Mouse (Mus musculus) neural tube, embryonic 13.5 days (tissue): Measurements from ENCODE around the gene Hist2h2ac. TPM values are rescaled to one million over a fixed set of nuclear protein-coding genes. Genes with fewer than 3 reads are reported as not detected.

Experiments
- ATAC-seq: fragments of 200-750 bp; cut with Nextera tagmentation; 2 replicates; pipeline ENCODE4 v1.8.0; 2017; ENCODE audit warnings: low read depth, mild to moderate bottlenecking, moderate TSS enrichment, moderate library complexity
- H3K27ac ChIP-seq: fragments of 300-500 bp; sonication (generic); replicated peaks from 2 replicates; pipeline ENCODE4 v1.5.1; 2015; ENCODE audit warnings: moderate library complexity, mild to moderate bottlenecking, inconsistent platforms
- H3K27me3 ChIP-seq: fragments of 300-500 bp; sonication (generic); 2 replicates; pipeline ENCODE4 v1.6.1; 2015; ENCODE audit warnings: mild to moderate bottlenecking, inconsistent platforms
- H3K36me3 ChIP-seq: fragments of 300-500 bp; sonication (generic); 2 replicates; pipeline ENCODE4 v1.6.1; 2015; ENCODE audit warnings: mild to moderate bottlenecking, inconsistent platforms
- H3K4me1 ChIP-seq: fragments of 300-500 bp; sonication (generic); replicated peaks from 2 replicates; pipeline ENCODE4 v1.6.1; 2015; ENCODE audit warnings: inconsistent platforms
- H3K4me2 ChIP-seq: fragments of 300-500 bp; sonication (generic); 2 replicates; pipeline ENCODE4 v1.6.1; 2015; ENCODE audit warnings: inconsistent platforms, mild to moderate bottlenecking, moderate library complexity
- H3K4me3 ChIP-seq: fragments of 300-500 bp; sonication (generic); 2 replicates; pipeline ENCODE4 v1.5.1; 2015; ENCODE audit warnings: mild to moderate bottlenecking, inconsistent platforms
- H3K9ac ChIP-seq: fragments of 300-500 bp; sonication (generic); 2 replicates; pipeline ENCODE4 v1.6.1; 2015; ENCODE audit warnings: moderate library complexity, mild to moderate bottlenecking, inconsistent platforms
- H3K9me3 ChIP-seq: fragments of 300-500 bp; sonication (generic); 2 replicates; pipeline ENCODE4 v1.6.1; 2016; ENCODE audit warnings: inconsistent platforms
- WGBS: fragments of 180-500 bp; shearing (Covaris S2); methylation state at CpG from one replicate; pipeline ENCODE4 v1.1.7; 2015; 5-methylcytosine and 5-hydroxymethylcytosine counted together
- polyA plus RNA-seq: library from polyadenylated mRNA; unstranded; fragments of >200 nt; fragmentation: Nextera tagmentation; extraction: Ambion mirVana; gene quantifications from 2 replicates; pipeline ENCODE4 v1.2.1, GENCODE M21; 2015

Hist2h2ac gene
- polyA plus RNA-seq, 1 experiment from 2014 or later, result 2.1 TPM

GRCm38 (mm10) chr3:96262216-96262875 lies 41.7 kb upstream of the Hist2h2ac start:
- WGBS, result 1% methylated on average over 19 of the region's 19 CpGs

GRCm38 (mm10) chr3:96261623-96262022 lies 40.9 kb upstream of the Hist2h2ac start:
- WGBS, result 66% methylated on average over 3 of the region's 3 CpGs

More at GRCm38 (mm10) chr3:96262216-96262875, 41.7 kb upstream of the Hist2h2ac start:
- no peaks in the 10 kb centered on the region for H3K36me3 ChIP-seq
- peak overlapping the region; percentile 90 for H3K9ac ChIP-seq
- H3K4me3 ChIP-seq, result peak overlapping the region; percentile 61
- no peaks in the 10 kb centered on the region for H3K9me3 ChIP-seq
- H3K4me1 ChIP-seq, result peaks cover 30% of the 10 kb centered on the region
- H3K4me2 ChIP-seq, result peak overlapping the region; percentile 83
- no peaks in the 10 kb centered on the region for H3K27me3 ChIP-seq
- H3K27ac ChIP-seq, result peak overlapping the region; percentile 98
- ATAC-seq, result peak; percentile 73

GRCm38 (mm10) chr3:96260220-96260619 lies 39.5 kb upstream of the Hist2h2ac start:
- H3K9me3 ChIP-seq, result no peaks in the 10 kb centered on the region
- no peak overlapping the region for H3K9ac ChIP-seq
- peaks cover 30% of the 10 kb centered on the region for H3K4me1 ChIP-seq
- H3K4me3 ChIP-seq, result no peak overlapping the region
- no peak for ATAC-seq
- H3K4me2 ChIP-seq, result no peak overlapping the region
- no peaks in the 10 kb centered on the region for H3K36me3 ChIP-seq
- no peak overlapping the region for H3K27ac ChIP-seq
- WGBS, result 91% methylated on average over 5 of the region's 5 CpGs
- H3K27me3 ChIP-seq, result no peaks in the 10 kb centered on the region

More at GRCm38 (mm10) chr3:96261623-96262022, 40.9 kb upstream of the Hist2h2ac start:
- Histone ChIP-seq H3K4me3 (peak overlapping the region; percentile 61), H3K27ac (peak overlapping the region; percentile 98), H3K9me3 (no peaks in the 10 kb centered on the region), H3K4me2 (peak overlapping the region; percentile 83), H3K9ac (peak overlapping the region; percentile 90), H3K4me1 (peaks cover 30% of the 10 kb centered on the region), H3K36me3 (no peaks in the 10 kb centered on the region), H3K27me3 (no peaks in the 10 kb centered on the region)
- ATAC-seq, result no peak

GRCm38 (mm10) chr3:96257190-96257589 lies 36.5 kb upstream of the Hist2h2ac start:
- 85% methylated on average over 3 of the region's 3 CpGs for WGBS

GRCm38 (mm10) chr3:96255926-96256593 lies 35.4 kb upstream of the Hist2h2ac start:
- H3K9ac ChIP-seq, result no peak overlapping the region
- no peak overlapping the region for H3K27ac ChIP-seq
- H3K9me3 ChIP-seq, result no peaks in the 10 kb centered on the region
- no peaks in the 10 kb centered on the region for H3K27me3 ChIP-seq
- ATAC-seq, result no peak
- H3K4me2 ChIP-seq, result no peak overlapping the region
- H3K4me1 ChIP-seq, result no peaks in the 10 kb centered on the region
- H3K4me3 ChIP-seq, result no peak overlapping the region
- no peaks in the 10 kb centered on the region for H3K36me3 ChIP-seq
- 79% methylated on average over 5 of the region's 5 CpGs for WGBS

More at GRCm38 (mm10) chr3:96257190-96257589, 36.5 kb upstream of the Hist2h2ac start:
- Histone ChIP-seq H3K36me3 (no peaks in the 10 kb centered on the region), H3K27me3 (no peaks in the 10 kb centered on the region), H3K4me2 (no peak overlapping the region), H3K27ac (no peak overlapping the region), H3K9me3 (no peaks in the 10 kb centered on the region), H3K4me1 (peaks cover 11% of the 10 kb centered on the region), H3K4me3 (no peak overlapping the region), H3K9ac (no peak overlapping the region)
- ATAC-seq, result no peak

GRCm38 (mm10) chr3:96254683-96255355 lies 34.1 kb upstream of the Hist2h2ac start:
- WGBS, result 46% methylated on average over 10 of the region's 10 CpGs
- no peak for ATAC-seq
- no peak overlapping the region for H3K4me2 ChIP-seq

GRCm38 (mm10) chr3:96251787-96252186 lies 31.1 kb upstream of the Hist2h2ac start:
- H3K27ac ChIP-seq, result no peak overlapping the region
- H3K9ac ChIP-seq, result no peak overlapping the region
- H3K4me2 ChIP-seq, result no peak overlapping the region
- H3K4me3 ChIP-seq, result no peak overlapping the region
- H3K4me1 ChIP-seq, result peaks cover 21% of the 10 kb centered on the region
- H3K36me3 ChIP-seq, result no peaks in the 10 kb centered on the region
- WGBS, result 94% methylated on average over 3 of the region's 3 CpGs
- H3K9me3 ChIP-seq, result no peaks in the 10 kb centered on the region
- no peaks in the 10 kb centered on the region for H3K27me3 ChIP-seq
- ATAC-seq, result no peak

More at GRCm38 (mm10) chr3:96254683-96255355, 34.1 kb upstream of the Hist2h2ac start:
- Histone ChIP-seq H3K27ac (no peak overlapping the region), H3K4me3 (no peak overlapping the region), H3K9me3 (no peaks in the 10 kb centered on the region), H3K4me1 (no peaks in the 10 kb centered on the region), H3K9ac (0 out of 2 replicates have a peak overlapping the region, but pooled peaks have one; percentile 17), H3K36me3 (no peaks in the 10 kb centered on the region), H3K27me3 (no peaks in the 10 kb centered on the region)

GRCm38 (mm10) chr3:96250890-96251289 lies 30.2 kb upstream of the Hist2h2ac start:
- no peak overlapping the region for H3K4me3 ChIP-seq
- 54% methylated on average over 3 of the region's 3 CpGs for WGBS
- H3K36me3 ChIP-seq, result no peaks in the 10 kb centered on the region
- no peak for ATAC-seq
- H3K27ac ChIP-seq, result no peak overlapping the region
- H3K4me2 ChIP-seq, result no peak overlapping the region
- H3K27me3 ChIP-seq, result no peaks in the 10 kb centered on the region
- no peak overlapping the region for H3K9ac ChIP-seq
- peaks cover 21% of the 10 kb centered on the region for H3K4me1 ChIP-seq
- no peaks in the 10 kb centered on the region for H3K9me3 ChIP-seq

GRCm38 (mm10) chr3:96249034-96249345 lies 28.3 kb upstream of the Hist2h2ac start:
- H3K27ac ChIP-seq, result no peak overlapping the region
- H3K4me2 ChIP-seq, result peak overlapping the region; percentile 51
- no peak for ATAC-seq
- H3K27me3 ChIP-seq, result no peaks in the 10 kb centered on the region
- no peaks in the 10 kb centered on the region for H3K36me3 ChIP-seq
- no peak overlapping the region for H3K4me3 ChIP-seq
- 53% methylated on average over 4 of the region's 4 CpGs for WGBS
- H3K9ac ChIP-seq, result no peak overlapping the region
- H3K9me3 ChIP-seq, result no peaks in the 10 kb centered on the region
- H3K4me1 ChIP-seq, result peaks cover 31% of the 10 kb centered on the region

GRCm38 (mm10) chr3:96248141-96249033 lies 27.7 kb upstream of the Hist2h2ac start:
- no peaks in the 10 kb centered on the region for H3K27me3 ChIP-seq
- ATAC-seq, result no peak
- 48% methylated on average over 6 of the region's 6 CpGs for whole genome bisulfite sequencing
- H3K9me3 ChIP-seq, result no peaks in the 10 kb centered on the region
- H3K4me2 ChIP-seq, result peak overlapping the region; percentile 51
- H3K4me1 ChIP-seq, result peaks cover 34% of the 10 kb centered on the region
- no peak overlapping the region for H3K27ac ChIP-seq
- peak overlapping the region; percentile 58; the same call in 1 of the 2 replicates for H3K9ac ChIP-seq
- H3K36me3 ChIP-seq, result no peaks in the 10 kb centered on the region
- peak overlapping the region; percentile 33; the same call in 1 of the 2 replicates for H3K4me3 ChIP-seq

- no peak for ATAC-seq
- peak overlapping the region; percentile 58 for H3K9ac ChIP-seq
- peaks cover 34% of the 10 kb centered on the region for H3K4me1 ChIP-seq
- 2% methylated on average over 11 of the region's 11 CpGs for WGBS
- no peak overlapping the region for H3K27ac ChIP-seq
- H3K9me3 ChIP-seq, result no peaks in the 10 kb centered on the region
- no peaks in the 10 kb centered on the region for H3K36me3 ChIP-seq
- peak overlapping the region; percentile 33 for H3K4me3 ChIP-seq
- no peaks in the 10 kb centered on the region for H3K27me3 ChIP-seq
- peak overlapping the region; percentile 51 for H3K4me2 ChIP-seq
Measured at GRCm38 (mm10) chr3:96247356-96248140, 26.9 kb upstream of the Hist2h2ac start.
